Mouse (Mus musculus) heart, embryonic 16.5 days (tissue): ENCODE measurements around the gene Ppp4r4. TPM values are rescaled to one million over a fixed set of nuclear protein-coding genes. Genes with fewer than 3 reads are reported as not detected.

ENCODE experiments used
- ATAC-seq: fragments of 200-750 bp; cut with Nextera tagmentation; replicated peaks from 2 replicates; pipeline ENCODE4 v1.8.0; 2017; ENCODE audit warnings: moderate number of reproducible peaks; ENCODE audit not compliant: insufficient read depth, low FRiP score; ENCODE audit errors: extremely low read depth
- H3K27ac ChIP-seq: fragments of 300-500 bp; sonication (generic); 2 replicates; pipeline ENCODE4 v1.5.1; 2014; ENCODE audit warnings: mild to moderate bottlenecking, low read length, control low read depth, moderate library complexity
- H3K27me3 ChIP-seq: fragments of 300-500 bp; sonication (generic); 2 replicates; pipeline ENCODE4 v1.6.1; 2014; ENCODE audit warnings: low read length, mixed read lengths; ENCODE audit not compliant: control insufficient read depth, insufficient read depth
- H3K36me3 ChIP-seq: fragments of 300-500 bp; sonication (generic); 2 replicates; pipeline ENCODE4 v1.6.1; 2014; ENCODE audit not compliant: control insufficient read depth, insufficient read depth
- H3K4me1 ChIP-seq: fragments of 300-500 bp; sonication (generic); 2 replicates; pipeline ENCODE4 v1.6.1; 2014; ENCODE audit warnings: low read length, mixed read lengths; ENCODE audit not compliant: control insufficient read depth, insufficient read depth
- H3K4me2 ChIP-seq: fragments of 300-500 bp; sonication (generic); 2 replicates; pipeline ENCODE4 v1.6.1; 2014; ENCODE audit warnings: low read depth, mild to moderate bottlenecking, control low read depth, low read length
- H3K4me3 ChIP-seq: fragments of 300-500 bp; sonication (generic); 2 replicates; pipeline ENCODE4 v1.5.1; 2014; ENCODE audit warnings: mild to moderate bottlenecking, control low read depth, low read length
- H3K9ac ChIP-seq: fragments of 300-500 bp; sonication (generic); 2 replicates; pipeline ENCODE4 v1.6.1; 2014; ENCODE audit warnings: low read length, control low read depth
- H3K9me3 ChIP-seq: fragments of 300-500 bp; sonication (generic); replicated peaks from 2 replicates; pipeline ENCODE4 v1.6.1; 2016; ENCODE audit warnings: low read length; ENCODE audit not compliant: control insufficient read depth
- WGBS: fragments of 180-500 bp; shearing (Covaris S2); extraction: QIAGEN DNeasy Blood & Tissue Kit; methylation state at CpG from one replicate; pipeline ENCODE4 v1.1.7; 2014; 5-methylcytosine and 5-hydroxymethylcytosine counted together
- polyA plus RNA-seq: library from polyadenylated mRNA; unstranded; fragments of >200 nt; fragmentation: Nextera tagmentation; extraction: Ambion mirVana; gene quantifications from 2 replicates; pipeline ENCODE4 v1.2.1, GENCODE M21; 2015

Ppp4r4 gene
- polyA plus RNA-seq, 1 experiment from 2014 or later = 0.17 TPM

GRCm38 (mm10) chr12:103515638-103516037 lies 16.4 kb upstream of the Ppp4r4 start:
- no peak overlapping the region for H3K9ac ChIP-seq
- H3K4me1 ChIP-seq = no peaks in the 10 kb centered on the region
- H3K4me2 ChIP-seq = no peak overlapping the region
- H3K9me3 ChIP-seq = no peaks in the 10 kb centered on the region
- H3K36me3 ChIP-seq = no peaks in the 10 kb centered on the region
- H3K27ac ChIP-seq = no peak overlapping the region
- no peak overlapping the region for H3K4me3 ChIP-seq
- ATAC-seq = no peak
- 49% methylated on average over 4 of the region's 4 CpGs for WGBS
- no peaks in the 10 kb centered on the region for H3K27me3 ChIP-seq

DNA sequence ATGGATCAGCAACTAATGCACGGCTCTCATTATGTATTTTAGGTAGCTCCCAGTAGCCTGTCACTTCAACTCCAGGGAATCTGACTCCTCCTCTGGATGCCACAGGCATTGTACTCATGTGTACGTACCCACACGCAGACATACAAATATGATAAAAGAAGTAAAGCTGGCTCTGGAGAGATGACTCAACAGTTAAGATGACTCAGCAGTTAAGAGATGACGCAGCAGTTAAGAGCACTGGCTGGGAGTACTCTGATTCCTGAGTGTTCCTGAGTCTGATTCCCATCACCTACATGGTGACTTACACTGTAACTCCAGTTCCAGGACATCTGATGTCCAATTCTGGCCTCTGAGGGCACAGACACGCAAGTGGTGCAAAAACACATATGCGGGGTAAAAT lies 13.4 kb upstream of the Ppp4r4 start:
- WGBS = 77% methylated on average over 6 of the region's 6 CpGs
- H3K9ac ChIP-seq = no peak overlapping the region
- no peak overlapping the region for H3K27ac ChIP-seq
- no peaks in the 10 kb centered on the region for H3K27me3 ChIP-seq
- H3K4me2 ChIP-seq = no peak overlapping the region
- H3K4me3 ChIP-seq = no peak overlapping the region
- H3K36me3 ChIP-seq = no peaks in the 10 kb centered on the region
- 0 out of 2 replicates have a peak, but pooled peaks cover 2% of the 10 kb centered on the region for H3K9me3 ChIP-seq
- no peak for ATAC-seq
- no peaks in the 10 kb centered on the region for H3K4me1 ChIP-seq

- Histone ChIP-seq H3K4me1 (peaks cover 6% of the 10 kb centered on the region), H3K9ac (no peak overlapping the region), H3K4me2 (no peak overlapping the region), H3K9me3 (no peaks in the 10 kb centered on the region; the same call in 1 of the 2 replicates), H3K36me3 (no peaks in the 10 kb centered on the region), H3K27me3 (peaks cover 16% of the 10 kb centered on the region; the same call in 1 of the 2 replicates), H3K4me3 (no peak overlapping the region), H3K27ac (no peak overlapping the region)
- no peak for ATAC-seq
- 73% methylated on average over 2 of the region's 2 CpGs for WGBS
Measured at GRCm38 (mm10) chr12:103530596-103530995, 1.5 kb upstream of the Ppp4r4 start.

DNA sequence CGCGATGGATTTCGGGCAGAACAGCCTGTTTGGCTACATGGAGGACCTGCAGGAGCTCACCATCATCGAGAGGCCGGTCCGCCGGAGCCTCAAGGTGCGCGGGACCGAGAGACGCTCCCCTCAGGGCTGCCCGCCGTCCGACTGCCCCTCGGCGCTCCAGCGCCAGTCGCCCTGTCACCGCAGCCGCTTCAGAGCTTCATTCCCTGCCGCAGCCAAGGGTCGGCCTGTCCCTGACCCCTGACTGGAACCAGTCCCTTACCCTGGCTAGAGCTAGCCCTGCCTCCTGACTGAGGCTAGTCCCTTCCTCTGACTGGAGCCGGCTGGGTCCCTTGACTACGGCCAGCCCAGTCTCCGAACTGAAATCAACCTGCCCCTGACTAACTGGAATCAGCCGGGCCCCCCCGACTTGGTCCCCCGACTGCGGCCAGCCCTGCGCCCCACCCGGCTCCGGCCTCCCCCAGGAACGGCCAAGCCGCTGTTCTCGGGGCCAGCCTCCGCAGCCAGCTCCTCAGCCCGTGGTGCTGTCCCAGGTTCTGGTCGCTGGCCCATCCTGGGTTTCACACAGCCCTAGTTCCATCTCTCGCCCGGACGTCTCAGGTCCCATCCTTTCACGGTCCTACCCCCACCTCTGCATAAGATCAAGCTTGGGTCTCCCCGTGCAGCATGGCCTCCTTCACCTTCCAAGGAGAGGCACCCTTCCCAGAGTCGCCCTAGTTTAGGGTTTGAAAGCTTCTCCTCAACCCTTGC lies 739 bp downstream of the Ppp4r4 start:
- Histone ChIP-seq H3K4me2 (peak overlapping the region; percentile 100), H3K9ac (peak overlapping the region; percentile 80), H3K36me3 (no peaks in the 10 kb centered on the region), H3K4me1 (peaks cover 6% of the 10 kb centered on the region), H3K4me3 (peak overlapping the region; percentile 80), H3K27me3 (peaks cover 16% of the 10 kb centered on the region; the same call in 1 of the 2 replicates), H3K9me3 (no peaks in the 10 kb centered on the region), H3K27ac (no peak overlapping the region)
- under 1% methylated on average over 44 of the region's 44 CpGs for WGBS
- ATAC-seq = peak; percentile 34

GRCm38 (mm10) chr12:103540429-103540828 lies 8.3 kb downstream of the Ppp4r4 start:
- Histone ChIP-seq H3K4me1 (no peaks in the 10 kb centered on the region), H3K27me3 (no peaks in the 10 kb centered on the region), H3K4me3 (no peak overlapping the region), H3K27ac (no peak overlapping the region), H3K4me2 (no peak overlapping the region), H3K36me3 (no peaks in the 10 kb centered on the region), H3K9ac (no peak overlapping the region), H3K9me3 (no peaks in the 10 kb centered on the region)
- no peak for ATAC-seq
- WGBS = 65% methylated on average over 4 of the region's 4 CpGs

DNA sequence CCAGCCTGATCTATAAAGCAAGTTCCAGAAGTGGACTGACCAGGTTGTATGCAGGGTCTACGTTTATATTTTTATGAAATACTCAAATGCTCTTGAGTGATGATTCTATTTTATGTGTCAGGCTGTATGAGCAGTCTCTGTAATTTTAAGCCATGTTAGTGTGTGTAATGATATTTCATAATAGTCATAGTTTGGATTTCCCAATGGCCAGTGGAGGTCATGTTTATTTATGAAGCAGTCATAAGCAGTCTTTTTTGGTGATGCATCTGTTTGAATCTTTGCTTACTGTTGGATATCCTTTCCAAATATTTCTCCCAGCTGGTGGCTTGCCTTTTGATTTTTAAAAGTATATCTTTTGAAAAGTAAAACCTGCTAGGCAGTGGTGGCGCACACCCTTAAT lies 11.3 kb downstream of the Ppp4r4 start:
- Histone ChIP-seq H3K27ac (no peak overlapping the region), H3K27me3 (no peaks in the 10 kb centered on the region), H3K9me3 (no peaks in the 10 kb centered on the region), H3K9ac (no peak overlapping the region), H3K4me3 (no peak overlapping the region), H3K4me1 (no peaks in the 10 kb centered on the region), H3K4me2 (no peak overlapping the region), H3K36me3 (no peaks in the 10 kb centered on the region)
- WGBS = 75% methylated on average over 2 of the region's 2 CpGs
- ATAC-seq = no peak

DNA sequence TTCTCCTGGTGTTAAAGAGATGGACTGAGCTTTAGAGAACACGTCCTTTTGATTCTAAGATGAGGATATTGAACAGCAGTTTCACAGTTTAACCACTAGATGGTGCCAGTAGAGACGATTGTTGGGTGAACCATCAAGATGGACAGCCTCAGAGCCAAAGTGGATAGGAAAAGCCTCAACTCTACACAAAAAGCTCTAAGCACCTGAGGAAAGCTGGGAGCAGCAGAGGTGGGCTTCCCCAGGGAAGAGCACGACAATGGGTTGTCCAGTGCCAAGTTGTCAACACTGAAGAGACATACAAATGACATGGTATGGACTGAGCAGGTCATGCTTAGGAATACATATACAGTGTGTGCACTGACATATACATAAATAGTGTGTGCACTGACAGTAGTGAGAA lies 12.1 kb downstream of the Ppp4r4 start:
- Histone ChIP-seq H3K4me1 (no peaks in the 10 kb centered on the region), H3K27ac (no peak overlapping the region), H3K27me3 (no peaks in the 10 kb centered on the region), H3K9ac (no peak overlapping the region), H3K36me3 (no peaks in the 10 kb centered on the region), H3K4me2 (no peak overlapping the region), H3K9me3 (no peaks in the 10 kb centered on the region), H3K4me3 (no peak overlapping the region)
- WGBS = 7% methylated on average over 3 of the region's 3 CpGs
- no peak for ATAC-seq

- WGBS = 42% methylated on average over 2 of the region's 2 CpGs
- Histone ChIP-seq H3K4me3 (no peak overlapping the region), H3K36me3 (no peaks in the 10 kb centered on the region), H3K4me2 (no peak overlapping the region), H3K27ac (no peak overlapping the region), H3K9ac (no peak overlapping the region), H3K27me3 (no peaks in the 10 kb centered on the region), H3K9me3 (no peaks in the 10 kb centered on the region), H3K4me1 (no peaks in the 10 kb centered on the region)
- no peak for ATAC-seq
Measured at GRCm38 (mm10) chr12:103547438-103547837, 15.4 kb downstream of the Ppp4r4 start.

GRCm38 (mm10) chr12:103548526-103548925 lies 16.4 kb downstream of the Ppp4r4 start:
- ATAC-seq = no peak
- H3K4me1 ChIP-seq = no peaks in the 10 kb centered on the region
- H3K27me3 ChIP-seq = no peaks in the 10 kb centered on the region
- H3K9ac ChIP-seq = no peak overlapping the region
- H3K4me3 ChIP-seq = no peak overlapping the region
- 57% methylated on average over 4 of the region's 4 CpGs for WGBS
- H3K4me2 ChIP-seq = no peak overlapping the region
- H3K9me3 ChIP-seq = no peaks in the 10 kb centered on the region
- H3K36me3 ChIP-seq = no peaks in the 10 kb centered on the region
- H3K27ac ChIP-seq = no peak overlapping the region
